Mouse (Mus musculus) liver, adult (tissue): Measurements from ENCODE around the gene Mxra8.

ENCODE experiments used
- GATA4 ChIP-seq: IDR thresholded peaks from 2 replicates; pipeline ENCODE4 v1.6.1; 2014; ENCODE audit warnings: mild to moderate bottlenecking, low read length; ENCODE audit not compliant: insufficient replicate concordance

Mxra8 gene

DNA sequence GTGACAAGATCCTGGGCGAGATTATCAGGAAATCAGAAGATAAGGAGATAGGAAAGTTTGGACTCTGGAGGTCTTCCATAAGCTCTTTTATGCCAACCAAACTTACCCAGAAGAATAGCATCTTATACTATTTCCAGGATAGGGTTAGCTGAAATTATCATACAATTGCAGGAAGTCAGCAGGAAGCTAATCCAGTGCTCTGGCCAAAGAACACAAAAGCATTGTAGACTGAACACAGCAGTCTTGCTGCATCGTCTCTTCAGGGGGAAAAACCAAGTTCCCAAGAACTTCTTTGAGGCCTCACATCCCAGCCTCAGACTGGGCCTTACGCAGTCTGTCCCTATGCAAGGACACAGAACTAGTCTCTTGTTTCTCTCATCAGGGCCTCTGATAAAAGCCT is 44.1 kb downstream of the Mxra8 start:
- peak; percentile 54; the same call in 1 of the 2 replicates for TF ChIP-seq GATA4

DNA sequence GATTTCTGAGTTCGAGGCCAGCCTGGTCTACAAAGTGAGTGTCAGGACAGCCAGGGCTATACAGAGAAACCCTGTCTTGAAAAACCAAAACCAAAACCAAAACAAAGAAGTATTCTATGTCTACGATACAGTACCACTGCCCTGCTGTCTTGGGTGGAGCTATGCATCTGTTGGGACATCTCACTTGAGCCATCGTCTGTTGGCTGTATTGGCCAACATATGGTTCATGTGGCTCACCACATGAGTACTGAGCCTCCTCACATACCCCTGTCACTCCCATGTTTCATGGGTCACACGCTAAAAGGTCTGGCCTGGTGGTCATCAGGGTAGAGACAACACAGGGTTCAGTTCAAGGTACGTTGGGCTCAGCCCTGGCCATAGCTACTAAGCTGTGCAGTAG is 46.9 kb downstream of the Mxra8 start:
- TF ChIP-seq GATA4 = no peak

DNA sequence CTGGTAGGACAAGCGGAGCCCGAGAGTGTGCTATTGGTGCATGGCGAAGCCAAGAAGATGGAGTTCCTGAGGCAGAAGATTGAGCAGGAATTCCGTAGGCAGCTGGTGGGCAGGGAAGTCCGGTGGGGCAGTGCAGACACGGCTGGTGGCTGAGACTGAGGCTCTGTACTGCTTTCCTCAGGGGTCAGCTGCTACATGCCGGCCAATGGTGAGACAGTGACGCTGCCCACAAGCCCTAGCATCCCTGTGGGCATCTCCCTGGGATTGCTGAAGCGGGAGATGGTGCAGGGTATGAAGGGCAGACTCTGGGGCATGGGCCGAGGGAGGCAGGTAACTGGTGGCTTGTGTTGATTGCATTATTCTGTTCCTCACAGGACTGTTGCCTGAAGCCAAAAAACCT is 48.2 kb downstream of the Mxra8 start:
- no peak for TF ChIP-seq GATA4

DNA sequence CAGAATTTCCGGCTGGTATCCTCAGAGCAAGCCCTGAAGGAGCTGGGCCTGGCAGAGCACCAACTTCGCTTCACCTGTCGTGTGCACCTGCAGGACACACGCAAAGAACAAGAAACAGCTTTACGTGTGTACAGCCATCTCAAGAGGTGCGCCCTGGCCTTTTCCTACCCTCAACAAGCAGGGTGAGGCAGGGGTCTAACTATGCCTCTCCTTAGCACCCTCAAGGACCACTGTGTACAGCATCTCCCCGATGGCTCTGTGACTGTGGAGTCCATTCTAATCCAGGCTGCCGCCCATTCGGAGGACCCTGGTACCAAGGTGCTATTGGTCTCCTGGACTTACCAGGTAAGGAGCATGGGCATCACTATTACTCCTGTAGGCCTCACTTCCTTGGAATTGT is 48.7 kb downstream of the Mxra8 start:
- no peak for TF ChIP-seq GATA4

DNA sequence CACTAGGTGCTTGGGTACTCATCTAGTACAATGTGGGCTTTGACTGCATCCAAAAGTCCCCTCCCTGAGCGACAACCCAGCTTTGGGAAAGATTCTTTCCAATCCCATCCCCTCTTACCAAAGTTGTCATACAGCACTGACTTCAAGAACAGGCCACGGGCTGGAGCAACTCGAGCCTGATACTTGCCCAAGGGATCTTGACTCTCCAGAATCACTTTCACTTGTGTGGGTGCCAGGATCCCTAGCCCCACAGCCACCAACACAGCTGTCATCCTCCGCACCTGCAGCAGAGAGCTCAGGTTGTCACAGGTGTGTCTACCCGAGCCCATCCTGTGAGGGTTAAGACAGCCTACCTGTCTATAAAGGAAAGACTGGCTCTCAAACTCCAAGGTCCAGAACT is 49.8 kb downstream of the Mxra8 start:
- TF ChIP-seq GATA4 = no peak

DNA sequence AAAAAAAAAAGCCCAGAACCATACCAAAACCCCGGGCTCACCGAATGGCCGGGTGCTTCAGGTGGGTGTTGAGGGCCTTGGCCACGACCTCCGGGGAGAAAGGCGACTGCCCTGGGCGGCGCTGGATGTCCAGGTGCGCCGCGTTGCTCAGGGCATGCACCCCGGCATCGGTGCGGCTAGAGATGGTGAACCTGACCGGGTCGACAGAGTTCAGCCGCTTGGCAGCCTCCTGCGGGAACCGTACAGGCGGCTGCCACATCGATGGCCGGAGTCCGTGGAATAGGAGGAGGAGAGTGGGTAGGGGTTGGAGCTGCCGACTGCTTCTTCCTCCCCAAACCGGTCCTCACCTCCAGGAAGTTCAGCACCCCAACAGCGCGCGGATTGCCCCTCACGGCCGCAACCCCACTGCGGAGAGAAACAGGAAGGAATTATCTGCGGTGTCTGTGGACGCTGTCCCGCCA is 51.6 kb downstream of the Mxra8 start:
- no peak for TF ChIP-seq GATA4

DNA sequence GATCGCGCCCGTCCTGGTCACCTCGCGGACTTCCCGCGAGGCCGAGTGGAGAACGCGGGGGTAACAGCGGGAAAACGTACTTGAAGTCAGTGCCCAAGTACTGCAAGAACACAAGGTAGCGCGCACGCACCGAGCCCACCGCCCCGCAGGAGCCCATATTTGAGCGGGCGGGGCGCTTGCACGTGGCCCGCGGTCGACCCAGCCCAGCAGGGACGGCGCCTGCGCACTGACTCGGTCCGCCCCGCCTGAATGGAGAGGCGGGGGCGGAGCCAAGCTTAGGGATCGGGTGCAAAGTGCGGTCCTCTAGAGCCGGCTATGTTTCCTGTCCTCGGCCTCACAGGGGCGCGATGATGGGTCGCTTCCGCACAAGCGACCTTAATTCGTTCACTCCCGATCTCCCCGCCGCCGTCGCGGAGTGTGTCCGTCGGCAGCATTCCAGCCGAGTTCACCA is 52.1 kb downstream of the Mxra8 start, which contains the start of the genes Pusl1 and Acap3:
Gene Pusl1 (minus strand): TSS at position 231 of the 451 bp plus-strand sequence.
Gene Acap3 (plus strand): TSS at position 272 of the 451 bp plus-strand sequence.
- no peak for TF ChIP-seq GATA4

DNA sequence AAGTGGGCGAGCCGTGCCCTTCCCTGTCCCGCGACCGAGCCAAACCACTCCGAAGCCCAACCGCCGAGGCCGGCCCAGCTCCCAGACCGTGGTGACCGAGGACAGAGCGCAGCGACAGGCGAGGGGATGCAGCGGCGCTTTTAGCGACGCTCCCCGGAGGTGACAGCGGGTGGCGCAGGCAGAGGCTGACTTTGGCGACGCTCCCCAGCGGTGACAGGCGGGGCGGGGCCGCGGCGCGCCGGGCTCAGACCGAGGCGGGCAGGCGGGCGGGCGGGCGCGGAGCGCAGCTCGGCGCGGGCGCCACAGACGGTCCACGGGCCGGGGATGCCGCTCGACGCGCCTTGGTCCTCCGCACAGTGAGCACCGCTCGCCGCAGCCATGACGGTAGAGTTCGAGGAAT is 52.5 kb downstream of the Mxra8 start:
- TF ChIP-seq GATA4 = no peak

DNA sequence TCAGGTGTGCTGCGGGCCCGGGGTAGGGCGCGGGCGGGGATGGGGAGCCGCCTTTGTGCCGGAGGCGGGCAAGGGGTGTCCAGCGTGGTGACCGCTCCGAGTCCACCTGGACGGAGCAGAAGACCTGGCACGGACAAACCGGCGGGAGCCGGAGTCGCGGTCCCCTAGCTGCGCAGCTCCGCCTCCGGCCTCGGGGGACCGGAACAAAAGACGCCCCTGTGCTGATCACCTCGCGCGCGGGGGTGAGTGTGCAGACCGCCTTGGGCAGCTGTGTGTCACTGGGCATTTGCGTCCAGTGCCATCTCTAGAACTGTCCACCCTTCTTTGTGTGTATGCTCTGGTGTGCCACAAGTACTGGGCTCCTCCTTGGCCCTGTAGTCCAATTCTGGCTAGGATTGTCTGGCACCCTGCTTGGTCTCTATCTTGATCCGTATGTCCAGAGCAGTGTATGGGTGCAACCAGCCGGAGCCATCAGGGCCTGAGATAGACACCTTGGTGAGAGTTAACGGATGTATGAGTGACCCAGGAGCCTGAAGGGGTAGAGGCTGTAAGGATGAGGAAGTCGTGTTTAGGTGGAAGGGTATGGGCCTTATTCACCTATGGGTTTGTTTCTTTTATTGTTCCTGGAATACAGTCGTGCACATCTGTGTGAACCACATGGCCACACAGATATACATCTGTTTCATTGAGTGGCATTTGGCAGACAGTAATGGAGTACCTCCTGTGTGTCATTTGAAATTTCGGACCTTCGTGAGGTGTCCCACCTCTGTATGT is 53.1 kb downstream of the Mxra8 start:
- no peak for TF ChIP-seq GATA4

DNA sequence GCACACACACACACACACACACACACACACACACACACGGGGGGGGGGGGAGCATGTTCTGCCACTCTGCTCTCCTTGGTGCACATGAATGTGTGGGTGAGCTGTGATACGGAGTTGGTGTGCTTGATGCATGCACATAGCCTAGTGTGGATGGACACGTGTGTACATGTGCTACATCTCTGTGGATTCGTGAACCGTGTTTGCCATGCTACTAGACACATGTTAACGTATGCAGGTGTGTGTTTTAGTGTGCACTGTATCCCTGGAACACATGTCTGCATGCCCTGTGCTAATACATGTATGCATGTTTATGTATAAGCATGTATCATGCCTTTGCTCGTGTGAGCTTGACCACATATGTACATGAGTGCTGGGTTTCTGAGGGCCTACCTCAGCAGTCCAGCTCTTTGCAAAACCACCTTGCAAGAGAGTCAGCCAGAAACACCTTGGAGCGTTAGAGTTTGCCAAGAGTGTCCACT is 53.8 kb downstream of the Mxra8 start:
- TF ChIP-seq GATA4 = no peak
